In the genomic region with DNA sequence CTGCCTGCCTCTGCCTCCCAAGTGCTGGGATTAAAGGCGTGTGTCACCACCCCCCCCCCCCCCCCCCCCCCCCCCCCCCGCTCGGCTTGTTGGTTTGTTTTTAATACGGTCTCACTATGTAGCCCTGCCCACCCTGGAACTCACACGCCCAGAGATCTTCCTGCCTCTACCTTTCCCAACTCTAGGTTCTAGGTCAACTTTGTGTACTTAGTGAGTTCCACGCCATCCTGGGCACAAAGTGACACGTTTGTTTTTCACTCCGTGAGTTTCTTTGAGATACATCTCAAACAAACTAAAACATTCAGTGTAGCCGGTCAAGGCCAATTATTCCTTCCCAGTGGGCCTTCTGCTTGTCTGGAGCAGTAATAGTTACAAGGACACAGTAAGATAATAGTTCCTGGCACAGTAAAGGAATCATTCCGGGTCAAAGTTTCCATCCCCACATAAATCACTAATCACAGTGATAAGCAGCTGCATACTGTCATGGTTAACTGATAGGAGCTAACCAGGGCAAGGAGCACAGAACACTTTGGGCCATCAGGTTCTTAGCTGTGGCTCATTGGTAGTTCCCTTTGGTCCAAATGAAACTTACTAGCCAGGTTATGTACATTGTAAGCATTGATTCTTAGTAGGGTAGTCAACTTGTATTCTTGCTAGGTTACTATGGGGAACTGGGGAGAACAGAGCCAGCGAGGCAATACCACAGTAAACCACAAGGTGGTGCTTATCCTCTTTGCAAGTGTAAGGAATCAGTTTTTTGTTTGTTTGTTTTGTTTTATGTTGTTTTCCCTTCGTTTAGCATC, we compare ENCODE assay signal across 8 mouse cellular contexts. TPM values are rescaled to one million over a fixed set of nuclear protein-coding genes. Genes with fewer than 3 reads are reported as not detected.
DNase-seq lines count a peak whose midpoint lies in the region; ATAC-seq and TF ChIP-seq lines count a peak whose summit lies in the region.
"Had no signal": no experiment of that assay in that cellular context is flagged by ENCODE, and none has a peak within 500 bp of the region (broad histone marks: within the 10 kb centered on the region; RNA-seq: fewer than 3 reads in every experiment).

No protein-coding gene starts in this region.

- DNase-seq in WW6 (ENCODE audit: low read depth, low spot score): peak; percentile 74
- DNase-seq in cerebellum, postnatal 4 days (ENCODE audit: low spot score in 2 of 2): peak; percentile 64 to 76
- DNase-seq in layer of hippocampus, adult 2 months (ENCODE audit: low spot score in 2 of 2): peak; percentile 59 to 74
- DNase-seq in lung, postnatal 4 days: peak; percentile 22 to 73
- peak; percentile 52 for DNase-seq in right cerebral cortex, postnatal 25 days

- H3K4me1 ChIP-seq in E14TG2a.4 (replicated peaks; ENCODE audit: low read depth, low read length): peaks cover 62% of the 10 kb centered on the region
- H3K4me1 ChIP-seq: stomach, embryonic 15.5 days had no signal

- TF ChIP-seq CTCF in E14TG2a.4 (conservative IDR thresholded peaks at IDR 0.05; ENCODE audit: low read length): peak; percentile 99
- TF ChIP-seq CTCF in layer of hippocampus, adult 2 months (conservative IDR thresholded peaks at IDR 0.05): peak; percentile 97

- ATAC-seq in granulocyte monocyte progenitor cell, adult 5-6 weeks (replicated peaks; ENCODE audit: poor library complexity, severe bottlenecking): peak; percentile 87

- peak overlapping the region; percentile 67; the same call in 1 of the 2 replicates for H3K4me3 ChIP-seq in E14TG2a.4 (replicated peaks; ENCODE audit: low read length)
- no peak overlapping the region for H3K4me3 ChIP-seq in layer of hippocampus, adult 2 months
- H3K4me3 ChIP-seq: stomach, embryonic 15.5 days had no signal

- H3K27me3 ChIP-seq in E14TG2a.4 (ENCODE audit: insufficient read depth, low read length): no peaks in the 10 kb centered on the region
- H3K27me3 ChIP-seq: stomach, embryonic 15.5 days had no signal

- H3K9me3 ChIP-seq in E14TG2a.4 (ENCODE audit: low read length): no peaks in the 10 kb centered on the region
- H3K9me3 ChIP-seq: stomach, embryonic 15.5 days had no signal

- no peak overlapping the region for H3K27ac ChIP-seq in layer of hippocampus, adult 2 months
- H3K27ac ChIP-seq: stomach, embryonic 15.5 days had no signal

- H3K36me3 ChIP-seq in E14TG2a.4 (ENCODE audit: insufficient read depth, low read length): 0 out of 2 replicates have a peak, but pooled peaks cover 2% of the 10 kb centered on the region

RNA-seq across cellular contexts. Expression of a gene that starts 15.1 kb away (rescaled TPM):
- total RNA-seq in granulocyte monocyte progenitor cell, adult 5-6 weeks (2014; fragmentation: Nextera tagmentation): 2.8 TPM in 1 of 2 replicates, not detected in the other
- total RNA-seq in granulocyte monocyte progenitor cell, adult 5-6 weeks (2017): not detected in 2 replicates
- 10 to 100 TPM; 28.1 to 31.2 TPM for total RNA-seq in layer of hippocampus, adult 2 months (2021)

RNA-seq across cellular contexts. Expression of a gene that starts 24.8 kb away (rescaled TPM):
- 9,329 and 9,382 TPM in 2 replicates for total RNA-seq in granulocyte monocyte progenitor cell, adult 5-6 weeks (2014; fragmentation: Nextera tagmentation)
- total RNA-seq in granulocyte monocyte progenitor cell, adult 5-6 weeks (2017): 1,810 and 2,372 TPM in 2 replicates
- total RNA-seq in layer of hippocampus, adult 2 months (2021): 100 to 1,000 TPM; 201 to 281 TPM

RNA-seq across cellular contexts. Expression of a gene that starts 39.4 kb away (rescaled TPM):
- total RNA-seq in granulocyte monocyte progenitor cell, adult 5-6 weeks (2014; fragmentation: Nextera tagmentation): not detected in 2 replicates
- total RNA-seq in granulocyte monocyte progenitor cell, adult 5-6 weeks (2017): 0.34 TPM in 1 of 2 replicates, not detected in the other
- total RNA-seq in layer of hippocampus, adult 2 months (2021): under 1 TPM in 1 of 2 experiments, not detected in 1; 0.26 TPM

Comparison
In these comparisons a context has a peak if more than half of its experiments do, and no peak if none do; other contexts are left out.
1. RNA of a gene that starts 15.1 kb away (total RNA-seq): 28.1 to 31.2 TPM in layer of hippocampus, adult 2 months; 2.8 TPM in granulocyte monocyte progenitor cell, adult 5-6 weeks; every median in the first group is over 4 times any median in the second.
2. RNA of a gene that starts 24.8 kb away (total RNA-seq): 1,810 to 9,382 TPM in granulocyte monocyte progenitor cell, adult 5-6 weeks; 201 to 281 TPM in layer of hippocampus, adult 2 months; every median in the first group is over 4 times any median in the second.
3. Peak in every context shown above with its lines, with median percentiles within 50 percentile points of each other: DNase-seq.